Mouse (Mus musculus) embryonic facial prominence, embryonic 12.5 days (tissue): ENCODE measurements around the gene Cdon. TPM values are rescaled to one million over a fixed set of nuclear protein-coding genes. Genes with fewer than 3 reads are reported as not detected.

Source experiments
- ATAC-seq: fragments of 200-750 bp; cut with Nextera tagmentation; 2 replicates; pipeline ENCODE4 v1.8.0; 2017; ENCODE audit not compliant: insufficient number of reproducible peaks, insufficient read depth, low FRiP score, low TSS enrichment
- H3K27ac ChIP-seq: fragments of 300-500 bp; sonication (generic); 2 replicates; pipeline ENCODE4 v1.5.1; 2016; ENCODE audit warnings: mild to moderate bottlenecking
- H3K27me3 ChIP-seq: fragments of 300-500 bp; sonication (generic); 2 replicates; pipeline ENCODE4 v1.6.1; 2016; ENCODE audit warnings: mild to moderate bottlenecking, moderate library complexity
- H3K36me3 ChIP-seq: fragments of 300-500 bp; sonication (generic); 2 replicates; pipeline ENCODE4 v1.6.1; 2016; ENCODE audit warnings: mild to moderate bottlenecking
- H3K4me1 ChIP-seq: fragments of 300-500 bp; sonication (generic); 2 replicates; pipeline ENCODE4 v1.6.1; 2016
- H3K4me2 ChIP-seq: fragments of 300-500 bp; sonication (generic); replicated peaks from 2 replicates; pipeline ENCODE4 v1.6.1; 2016; ENCODE audit warnings: mild to moderate bottlenecking, moderate library complexity
- H3K4me3 ChIP-seq: fragments of 300-500 bp; sonication (generic); 2 replicates; pipeline ENCODE4 v1.5.1; 2016; ENCODE audit warnings: mild to moderate bottlenecking
- H3K9ac ChIP-seq: fragments of 300-500 bp; sonication (generic); 2 replicates; pipeline ENCODE4 v1.6.1; 2016; ENCODE audit warnings: mild to moderate bottlenecking, moderate library complexity
- H3K9me3 ChIP-seq: fragments of 300-500 bp; sonication (generic); 2 replicates; pipeline ENCODE4 v1.6.1; 2016; ENCODE audit warnings: mild to moderate bottlenecking, moderate library complexity
- WGBS: fragments of 180-500 bp; shearing (Covaris S2); methylation state at CpG from one replicate; pipeline ENCODE4 v1.1.7; 2016; 5-methylcytosine and 5-hydroxymethylcytosine counted together
- polyA plus RNA-seq: library from polyadenylated mRNA; unstranded; fragments of >200 nt; fragmentation: Nextera tagmentation; extraction: Ambion mirVana; gene quantifications from 2 replicates; pipeline ENCODE4 v1.2.1, GENCODE M21; 2016

The Cdon gene
- polyA plus RNA-seq = 18.3 and 20.8 TPM in 2 replicates

DNA sequence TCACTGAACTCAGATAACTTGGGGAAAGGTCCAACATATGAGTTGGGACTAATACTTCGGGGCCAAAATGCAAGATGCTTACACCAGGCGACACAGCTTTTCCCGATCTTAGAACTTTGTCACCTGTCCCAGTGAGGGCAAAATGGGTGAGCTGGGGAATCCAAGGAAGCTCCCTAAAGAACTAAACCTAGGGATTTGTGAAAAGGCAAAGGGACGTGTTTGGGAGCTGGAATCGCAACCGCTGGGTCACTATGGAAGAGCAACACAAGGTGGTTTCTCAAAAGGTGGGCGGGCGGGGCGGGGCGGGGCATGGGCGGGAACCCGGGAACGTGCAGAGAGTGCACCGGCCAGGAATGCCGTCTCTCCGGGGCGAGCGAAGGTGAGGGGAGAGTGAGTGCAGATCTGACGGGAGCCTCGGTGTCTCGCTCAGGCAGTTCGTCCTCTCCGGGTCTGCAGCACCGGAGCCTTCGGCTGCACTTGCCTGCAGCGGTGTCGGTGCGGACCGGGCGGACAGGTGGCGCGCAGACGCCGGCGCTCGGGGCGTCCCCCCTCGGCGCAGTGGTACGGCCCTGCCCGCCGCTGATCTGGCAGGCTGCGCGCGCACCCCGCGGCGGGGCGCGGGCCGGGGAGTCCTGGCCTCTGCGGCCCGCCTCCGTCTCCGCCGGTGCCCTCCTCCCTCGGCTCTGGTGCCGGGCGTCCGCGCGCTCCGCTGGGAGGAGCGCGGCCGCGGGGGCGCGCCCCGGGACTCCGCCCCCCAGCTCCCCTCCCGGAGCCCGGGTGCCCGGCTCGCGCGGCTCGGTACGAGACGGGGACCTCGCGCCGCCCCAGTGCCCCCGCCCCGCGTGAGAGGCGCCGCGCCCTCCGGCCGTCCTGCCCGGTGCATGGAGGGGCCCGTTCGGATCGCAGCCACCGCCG, at the start of gene Cdon:
TSS of gene Cdon (plus strand) at position 324 of the 915 bp plus-strand sequence.
- peak within 1 kb of the TSS; percentile 95 for H3K27ac ChIP-seq
- no peaks in the 10 kb centered on the region for H3K27me3 ChIP-seq
- H3K4me1 ChIP-seq = peaks cover 32% of the 10 kb centered on the region
- no peaks in the 10 kb centered on the region for H3K36me3 ChIP-seq
- WGBS = under 1% methylated on average over 87 of the region's 97 CpGs
- peak within 1 kb of the TSS; percentile 56 for H3K4me2 ChIP-seq
- peak; percentile 88 for ATAC-seq
- H3K9ac ChIP-seq = peak within 1 kb of the TSS; percentile 94
- H3K4me3 ChIP-seq = peak within 1 kb of the TSS; percentile 92
- H3K9me3 ChIP-seq = no peaks in the 10 kb centered on the region

- H3K36me3 ChIP-seq = no peaks in the 10 kb centered on the region
- peaks cover 25% of the 10 kb centered on the region for H3K4me1 ChIP-seq
- 8% methylated on average over 9 of the region's 9 CpGs for WGBS
- H3K4me2 ChIP-seq = no peak overlapping the region
- H3K9ac ChIP-seq = no peak overlapping the region
- H3K4me3 ChIP-seq = no peak overlapping the region
- H3K9me3 ChIP-seq = no peaks in the 10 kb centered on the region
- peak; percentile 45; the same call in 1 of the 2 replicates for ATAC-seq
- H3K27me3 ChIP-seq = no peaks in the 10 kb centered on the region
- peak overlapping the region; percentile 73 for H3K27ac ChIP-seq
Measured at GRCm38 (mm10) chr9:35372324-35373101, 48.4 kb upstream of the Cdon start.

GRCm38 (mm10) chr9:35377916-35378315, 43.0 kb upstream of the Cdon start:
- peaks cover 24% of the 10 kb centered on the region for H3K4me1 ChIP-seq
- H3K36me3 ChIP-seq = no peaks in the 10 kb centered on the region
- 64% methylated on average over 2 of the region's 2 CpGs for WGBS
- H3K9ac ChIP-seq = no peak overlapping the region
- no peak overlapping the region for H3K4me2 ChIP-seq
- ATAC-seq = no peak
- H3K9me3 ChIP-seq = no peaks in the 10 kb centered on the region
- H3K27ac ChIP-seq = no peak overlapping the region
- H3K27me3 ChIP-seq = no peaks in the 10 kb centered on the region
- no peak overlapping the region for H3K4me3 ChIP-seq

DNA sequence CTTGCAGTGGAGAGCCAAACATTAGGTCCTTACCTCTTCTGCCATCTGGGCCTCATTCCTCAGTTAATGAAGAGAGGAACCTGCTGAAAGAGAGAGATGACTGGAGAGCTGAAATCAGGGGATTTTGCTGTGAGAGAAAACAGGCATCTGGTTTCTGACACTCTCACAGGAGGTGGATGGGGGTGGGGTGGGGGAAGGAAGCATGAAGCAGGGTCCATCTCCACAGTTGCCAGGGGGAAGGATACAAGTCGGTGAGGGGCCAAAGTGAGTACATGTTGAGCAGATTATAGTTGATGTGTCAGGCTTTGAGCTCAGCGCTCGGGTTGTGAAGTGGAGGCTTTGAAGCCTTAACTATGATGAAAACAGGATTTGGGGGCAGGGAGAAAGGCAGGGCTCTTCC, 41.9 kb upstream of the Cdon start:
- 16% methylated on average over 3 of the region's 3 CpGs for WGBS
- no peak overlapping the region for H3K9ac ChIP-seq
- no peaks in the 10 kb centered on the region for H3K9me3 ChIP-seq
- peak; percentile 23; the same call in 1 of the 2 replicates for ATAC-seq
- H3K4me1 ChIP-seq = peaks cover 22% of the 10 kb centered on the region
- H3K4me3 ChIP-seq = no peak overlapping the region
- no peak overlapping the region for H3K4me2 ChIP-seq
- no peaks in the 10 kb centered on the region for H3K27me3 ChIP-seq
- H3K36me3 ChIP-seq = no peaks in the 10 kb centered on the region
- H3K27ac ChIP-seq = 0 out of 2 replicates have a peak overlapping the region, but pooled peaks have one; percentile 14

DNA sequence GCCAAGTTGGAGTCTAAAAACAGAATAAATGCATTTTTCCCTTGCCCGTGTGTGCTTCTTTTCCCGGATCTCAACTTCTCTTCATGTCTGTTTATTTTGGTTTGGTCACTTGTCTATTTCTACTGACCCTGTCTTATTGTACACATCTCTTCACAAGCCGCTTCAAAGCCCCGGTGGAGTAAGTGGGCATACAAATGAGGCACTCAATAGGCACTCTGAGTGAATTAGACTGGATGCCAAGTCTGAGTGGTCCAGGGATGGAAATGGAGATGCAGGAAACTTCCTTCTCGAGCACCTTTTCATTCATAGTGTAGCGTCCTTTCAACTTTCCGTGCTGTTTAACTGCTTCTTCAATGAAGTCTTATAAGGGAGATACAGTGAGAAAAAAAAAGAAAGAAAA, 21.0 kb upstream of the Cdon start:
- 54% methylated on average over 7 of the region's 7 CpGs for WGBS
- no peak for ATAC-seq

DNA sequence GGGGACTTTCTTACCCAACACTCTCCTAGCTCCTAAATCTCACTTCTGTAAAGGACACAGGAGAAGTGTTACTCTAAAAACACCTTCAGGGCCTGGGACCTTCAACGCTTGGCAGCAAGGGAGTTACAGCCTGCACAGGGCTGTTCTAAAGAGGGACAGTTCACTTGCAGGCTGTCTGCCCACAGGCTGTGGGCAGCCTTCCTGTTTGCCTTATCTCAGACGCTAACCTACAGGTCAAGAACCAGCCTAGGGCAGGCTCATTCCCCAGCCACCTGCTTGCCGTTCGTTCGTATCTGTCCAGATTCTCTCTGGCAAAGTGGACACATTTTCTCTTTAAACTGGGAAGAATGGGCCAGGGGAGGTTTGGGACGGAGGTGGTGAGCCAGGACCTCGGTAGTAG, 20.5 kb upstream of the Cdon start:
- Histone ChIP-seq H3K4me1 (peaks cover 16% of the 10 kb centered on the region), H3K9me3 (no peaks in the 10 kb centered on the region), H3K27ac (no peak overlapping the region), H3K36me3 (no peaks in the 10 kb centered on the region), H3K9ac (no peak overlapping the region), H3K27me3 (no peaks in the 10 kb centered on the region; the same call in 1 of the 2 replicates), H3K4me2 (peak overlapping the region; percentile 14), H3K4me3 (no peak overlapping the region)
- ATAC-seq = no peak
- WGBS = 10% methylated on average over 7 of the region's 7 CpGs

More for the DNA sequence above, 21.0 kb upstream of the Cdon start:
- no peaks in the 10 kb centered on the region for H3K36me3 ChIP-seq
- H3K9ac ChIP-seq = no peak overlapping the region
- no peak overlapping the region for H3K27ac ChIP-seq
- no peaks in the 10 kb centered on the region; the same call in 1 of the 2 replicates for H3K27me3 ChIP-seq
- H3K4me1 ChIP-seq = peaks cover 11% of the 10 kb centered on the region
- no peak overlapping the region for H3K4me3 ChIP-seq
- H3K9me3 ChIP-seq = no peaks in the 10 kb centered on the region
- H3K4me2 ChIP-seq = no peak overlapping the region

GRCm38 (mm10) chr9:35400831-35401230, 20.1 kb upstream of the Cdon start:
- Histone ChIP-seq H3K9ac (no peak overlapping the region), H3K4me2 (peak overlapping the region; percentile 14), H3K27me3 (no peaks in the 10 kb centered on the region; the same call in 1 of the 2 replicates), H3K27ac (no peak overlapping the region), H3K4me1 (peaks cover 20% of the 10 kb centered on the region), H3K9me3 (no peaks in the 10 kb centered on the region), H3K4me3 (no peak overlapping the region), H3K36me3 (no peaks in the 10 kb centered on the region)
- 2% methylated on average over 9 of the region's 9 CpGs for WGBS
- no peak for ATAC-seq

- Histone ChIP-seq H3K4me2 (no peak overlapping the region), H3K4me3 (no peak overlapping the region), H3K36me3 (no peaks in the 10 kb centered on the region), H3K4me1 (peaks cover 24% of the 10 kb centered on the region), H3K27ac (no peak overlapping the region), H3K9ac (no peak overlapping the region), H3K9me3 (no peaks in the 10 kb centered on the region), H3K27me3 (no peaks in the 10 kb centered on the region; the same call in 1 of the 2 replicates)
- no peak for ATAC-seq
- WGBS = 63% methylated on average over 4 of the region's 4 CpGs
Measured at GRCm38 (mm10) chr9:35402584-35402991, 18.3 kb upstream of the Cdon start.

GRCm38 (mm10) chr9:35403490-35403889, 17.4 kb upstream of the Cdon start:
- H3K27me3 ChIP-seq = no peaks in the 10 kb centered on the region; the same call in 1 of the 2 replicates
- no peaks in the 10 kb centered on the region for H3K9me3 ChIP-seq
- H3K36me3 ChIP-seq = no peaks in the 10 kb centered on the region
- H3K4me1 ChIP-seq = peaks cover 24% of the 10 kb centered on the region
- no peak overlapping the region for H3K4me2 ChIP-seq
- H3K9ac ChIP-seq = no peak overlapping the region
- 73% methylated on average over 4 of the region's 4 CpGs for WGBS
- no peak for ATAC-seq
- no peak overlapping the region for H3K4me3 ChIP-seq
- no peak overlapping the region for H3K27ac ChIP-seq

- no peaks in the 10 kb centered on the region for H3K9me3 ChIP-seq
- H3K9ac ChIP-seq = no peak overlapping the region
- no peak overlapping the region for H3K4me3 ChIP-seq
- peak overlapping the region; percentile 85 for H3K27ac ChIP-seq
- H3K4me2 ChIP-seq = peak overlapping the region; percentile 21
- WGBS = 11% methylated on average over 13 of the region's 13 CpGs
- H3K36me3 ChIP-seq = no peaks in the 10 kb centered on the region
- no peaks in the 10 kb centered on the region; the same call in 1 of the 2 replicates for H3K27me3 ChIP-seq
- peak; percentile 68 for ATAC-seq
- peaks cover 26% of the 10 kb centered on the region for H3K4me1 ChIP-seq
Measured at GRCm38 (mm10) chr9:35405038-35405905, 15.7 kb upstream of the Cdon start.
